Mouse (Mus musculus): ENCODE measurements around the gene Gm21762.
"Not testable (repeated sequence)": the region's sequence is repeated elsewhere in the genome, so short reads cannot be mapped to it uniquely, and the experiment has no call there.

Gm21762 gene
- long read RNA-seq, experiment 1: 0 reads
- long read RNA-seq, experiment 2: 0 reads

DNA sequence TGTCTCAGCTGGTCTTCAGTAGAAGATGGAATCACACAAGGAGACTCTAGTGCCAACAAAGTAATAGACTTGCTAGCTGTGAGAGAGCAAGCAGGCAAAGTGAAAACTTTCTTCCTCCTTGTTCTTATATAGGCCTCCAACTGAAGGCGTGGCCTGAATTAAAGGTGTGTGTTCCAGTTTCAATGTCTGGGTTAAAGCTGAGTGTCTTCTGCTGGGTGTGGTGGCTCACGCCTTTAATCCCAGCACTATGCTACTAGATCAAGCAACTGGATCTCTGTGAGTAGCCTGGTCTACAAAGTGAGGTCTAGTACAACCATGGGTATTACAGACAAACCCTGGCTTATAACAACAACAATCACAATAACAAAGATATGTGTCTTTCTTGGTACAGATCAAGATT lies at the start of gene Gm21762:
Gene Gm21762, minus strand, starts transcription at position 101 of the 400 bp plus-strand sequence.
- intact Hi-C loops (cut with DNase I): not testable (repeated sequence)

DNA sequence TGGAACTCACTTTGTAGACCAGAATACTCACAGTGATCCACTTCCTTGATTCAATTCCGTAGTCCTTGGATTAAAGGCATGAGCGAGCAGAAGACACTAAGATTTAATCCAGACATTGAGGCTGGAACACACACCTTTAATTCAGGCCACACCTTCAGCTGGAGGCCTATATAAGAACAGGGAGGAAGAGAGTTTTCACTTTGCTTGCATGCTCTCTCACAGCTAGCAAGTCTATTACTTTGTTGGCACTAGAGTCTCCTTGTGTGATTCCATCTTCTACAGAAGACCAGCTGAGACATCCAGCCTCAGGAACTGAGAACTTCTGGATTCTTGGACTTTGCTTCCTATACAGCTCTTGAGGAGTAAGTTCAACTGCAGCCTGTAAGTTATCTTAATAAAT lies 47.1 kb upstream of the Gm21762 start, which contains the start of gene AF067061:
Gene AF067061, plus strand, starts transcription at position 245 of the 400 bp plus-strand sequence.
- intact Hi-C loops (cut with DNase I): not testable (repeated sequence)

DNA sequence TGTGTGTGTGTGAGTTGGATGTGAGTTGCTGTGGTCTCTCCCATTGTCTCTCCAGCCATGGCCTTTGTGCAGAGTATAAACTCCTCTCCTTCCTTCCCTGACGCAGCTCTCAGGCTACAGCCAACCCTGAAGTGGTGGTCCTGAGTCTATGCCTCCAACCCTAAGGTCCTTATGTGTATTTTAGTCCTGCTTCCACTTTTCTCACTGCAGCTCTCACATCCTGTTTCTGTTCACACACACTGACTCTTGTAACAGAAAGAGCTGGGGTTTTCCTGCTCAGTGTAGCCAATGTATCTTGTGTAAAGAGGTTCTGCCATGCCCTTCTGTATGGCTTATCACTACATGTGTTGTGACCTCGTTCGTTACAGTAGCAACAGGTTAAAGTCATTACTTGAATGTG lies 44.0 kb upstream of the Gm21762 start:
- intact Hi-C loops (cut with DNase I): not testable (repeated sequence)

DNA sequence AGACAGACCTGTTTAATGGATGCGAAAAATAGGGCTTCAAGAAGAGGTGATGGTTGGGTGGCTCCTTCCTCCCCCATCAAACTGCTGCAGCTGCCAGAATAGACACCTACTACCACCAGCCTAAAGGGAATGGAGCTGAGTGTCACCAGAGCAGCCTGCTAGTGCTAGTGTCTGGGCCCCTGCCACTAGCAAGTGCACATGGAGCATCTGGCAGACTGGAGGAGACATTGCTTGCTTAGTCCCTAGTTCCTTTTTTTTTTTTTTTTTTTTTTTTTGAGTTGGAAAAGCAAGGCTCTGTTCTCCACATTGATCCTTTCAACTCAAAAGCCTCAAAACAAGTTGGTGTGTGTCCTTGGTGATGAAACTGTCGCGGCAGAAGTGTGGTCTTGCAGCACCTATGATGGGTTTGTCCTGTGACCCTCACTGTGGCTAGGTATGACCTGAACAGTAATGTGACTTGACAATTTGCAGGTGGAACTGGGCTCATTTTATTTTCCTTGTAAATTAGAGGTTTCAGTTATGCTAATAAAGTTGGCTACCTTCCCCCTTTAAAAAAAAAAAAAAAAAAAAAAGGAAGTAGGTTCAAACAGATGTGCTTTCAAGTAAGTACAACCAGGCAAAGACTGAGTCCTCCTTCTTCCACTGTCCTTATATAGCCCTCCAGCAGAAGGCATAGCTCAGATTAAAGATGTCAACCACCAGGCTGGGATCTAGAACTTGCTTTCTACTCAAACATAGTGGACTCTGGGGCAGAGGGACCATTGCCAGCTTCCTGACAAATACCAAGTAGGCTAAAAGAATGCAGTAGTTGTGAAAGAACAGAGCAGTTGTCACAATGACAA lies 43.3 kb upstream of the Gm21762 start:
- intact Hi-C loops (cut with DNase I): not testable (repeated sequence)

DNA sequence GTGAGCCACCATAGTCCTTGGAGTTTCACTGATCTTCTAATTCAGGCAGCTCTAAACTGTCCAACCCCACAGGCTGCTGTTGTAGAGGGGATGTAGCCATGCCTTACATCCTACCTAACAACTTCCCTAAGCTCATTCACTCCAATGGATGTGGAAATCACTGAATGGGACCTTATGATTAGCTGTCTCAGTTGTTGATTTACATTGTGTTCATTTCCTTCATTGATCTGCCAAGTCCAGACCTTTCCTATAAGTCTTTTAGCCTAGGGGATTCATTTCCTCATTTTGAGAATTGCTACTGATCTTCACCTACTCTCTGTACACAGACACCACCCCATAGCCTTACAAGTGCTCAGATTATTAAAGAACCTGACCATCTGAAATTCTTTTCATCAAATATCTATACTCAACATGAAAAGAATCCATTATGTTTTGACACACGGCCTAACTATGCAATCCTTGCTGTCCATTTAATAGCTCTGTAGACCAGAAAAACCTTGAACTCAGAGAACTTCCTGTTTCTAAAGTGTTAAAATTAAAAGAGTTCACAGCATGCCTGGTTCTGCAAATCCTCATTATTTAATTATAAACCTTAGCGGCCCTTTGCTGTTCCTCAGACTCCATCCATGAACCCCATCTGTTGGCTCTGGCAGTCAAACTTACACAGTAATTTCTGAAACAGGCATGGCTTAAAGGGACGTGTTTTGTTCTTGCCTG lies 35.6 kb upstream of the Gm21762 start:
- intact Hi-C loops (cut with DNase I): not testable (repeated sequence)

DNA sequence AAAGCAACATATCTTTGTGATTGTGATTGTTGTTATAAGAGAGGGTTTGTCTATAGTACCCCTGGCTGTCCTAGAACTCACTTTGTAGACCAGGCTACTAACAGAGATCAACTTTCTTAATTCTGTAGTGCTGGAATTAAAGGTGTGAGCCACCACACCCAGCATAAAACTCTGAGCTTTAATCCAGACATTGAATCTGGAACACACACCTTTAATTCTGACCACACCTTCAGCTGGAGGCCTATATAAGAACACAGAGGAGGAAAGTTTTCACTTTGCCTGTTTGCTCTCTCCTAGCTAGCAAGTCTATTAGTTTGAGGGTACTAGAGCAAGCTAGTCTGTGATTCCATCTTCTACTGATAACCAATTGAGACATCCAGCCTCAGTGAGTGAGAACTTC lies 23.1 kb upstream of the Gm21762 start, which contains the start of gene Gm21731:
Gene Gm21731, plus strand, starts transcription at position 301 of the 400 bp plus-strand sequence.
- intact Hi-C loops (cut with DNase I): not testable (repeated sequence)

DNA sequence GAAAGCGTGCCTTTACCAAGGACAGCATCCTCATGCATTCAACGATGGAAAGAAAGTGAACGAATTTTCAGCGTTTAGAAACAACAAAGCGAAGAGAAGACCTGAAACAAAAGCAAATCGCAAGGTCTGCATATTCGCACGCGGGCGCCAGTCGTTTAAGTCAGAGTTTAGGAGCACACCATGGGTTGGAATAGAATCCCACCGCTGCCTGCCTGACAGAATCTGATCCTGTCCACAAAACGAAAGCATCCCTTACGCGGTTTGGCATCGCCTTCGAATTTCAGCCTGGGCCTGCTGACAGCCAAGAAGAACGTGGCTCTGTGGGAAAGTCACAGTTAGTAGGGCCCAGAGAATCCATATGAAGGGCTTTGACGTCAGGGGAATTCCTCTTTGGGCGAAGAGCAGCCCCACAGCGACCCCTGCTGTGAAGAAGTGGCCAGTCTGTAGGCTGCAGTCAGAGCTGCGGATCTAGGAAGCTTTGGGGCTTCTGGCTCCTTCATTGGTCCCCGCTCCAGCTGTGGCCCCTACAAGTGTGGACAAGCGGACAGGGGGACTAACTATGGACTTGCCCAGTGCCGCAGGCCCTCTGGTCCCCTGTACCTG lies 16.8 kb upstream of the Gm21762 start:
- intact Hi-C loops (cut with DNase I): not testable (repeated sequence)

DNA sequence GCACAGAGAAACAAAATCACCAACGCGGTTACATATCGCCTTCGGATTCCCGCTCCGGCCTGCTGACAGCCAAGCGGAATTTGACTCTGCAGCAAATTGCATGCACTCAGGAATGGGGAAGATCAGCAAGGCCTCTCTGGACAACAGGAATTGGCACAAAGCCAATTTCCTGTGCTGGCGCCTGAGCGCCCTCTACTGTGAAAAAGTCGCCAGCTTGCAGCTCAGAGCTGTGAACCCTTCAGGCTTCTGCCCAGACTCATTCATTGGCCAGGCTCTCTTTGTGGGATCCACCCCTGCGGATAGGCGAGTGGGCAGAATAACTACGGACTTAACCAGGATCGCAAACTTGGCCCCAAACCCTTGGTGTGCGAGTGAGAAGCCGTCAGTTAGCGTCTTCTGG lies 16.1 kb upstream of the Gm21762 start:
- intact Hi-C loops (cut with DNase I): not testable (repeated sequence)

DNA sequence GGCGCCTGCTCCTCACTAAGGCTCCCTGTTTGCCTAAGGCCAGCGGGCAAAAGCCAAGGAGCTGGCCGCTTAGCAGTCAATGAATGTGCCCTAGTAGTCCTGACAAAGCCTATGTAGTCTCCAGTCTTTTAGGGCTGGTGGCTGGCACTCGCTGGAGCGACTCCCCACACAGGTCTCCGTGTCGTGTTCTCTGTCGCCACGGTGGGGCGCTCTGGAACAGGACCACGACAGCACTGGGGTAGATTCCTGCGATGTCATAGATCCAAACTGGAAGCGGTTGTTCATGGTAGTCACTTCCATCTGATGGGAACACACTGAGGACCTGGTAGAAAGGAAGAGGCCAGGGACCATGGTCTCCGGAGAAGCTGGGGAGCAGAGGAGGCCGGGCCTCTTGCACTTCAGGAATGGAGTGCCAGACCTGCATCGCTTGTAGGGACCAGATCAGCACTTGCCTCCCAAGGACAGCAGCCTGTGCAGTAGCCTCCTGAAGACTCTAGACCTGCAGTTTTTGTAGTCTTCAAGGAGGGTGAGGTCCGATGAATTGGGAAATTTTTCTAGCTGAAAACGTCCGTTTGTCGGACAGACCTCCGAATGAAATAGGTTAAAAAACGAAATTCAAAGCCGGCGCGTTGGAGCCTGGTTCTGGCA lies 7.4 kb upstream of the Gm21762 start:
- intact Hi-C loops (cut with DNase I): not testable (repeated sequence)

DNA sequence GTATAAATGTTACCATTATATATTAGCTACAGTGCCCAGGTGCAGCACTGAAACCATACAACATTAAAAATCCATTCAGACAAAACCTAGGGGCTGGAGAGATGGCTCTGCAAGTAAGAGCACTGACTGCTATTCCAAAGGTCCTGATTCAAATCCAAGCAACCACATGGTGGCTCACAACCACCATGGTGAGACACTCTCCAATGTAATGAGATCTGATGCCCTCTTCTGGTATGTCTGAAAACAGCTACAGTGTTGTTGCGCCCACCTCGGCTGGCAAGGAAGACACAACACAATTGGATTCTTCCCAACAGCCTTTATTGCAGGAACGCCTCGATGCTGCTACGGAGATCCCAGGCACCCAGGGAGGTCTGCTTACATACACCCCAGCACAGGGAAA lies 5.2 kb upstream of the Gm21762 start:
- intact Hi-C loops (cut with DNase I): not testable (repeated sequence)

DNA sequence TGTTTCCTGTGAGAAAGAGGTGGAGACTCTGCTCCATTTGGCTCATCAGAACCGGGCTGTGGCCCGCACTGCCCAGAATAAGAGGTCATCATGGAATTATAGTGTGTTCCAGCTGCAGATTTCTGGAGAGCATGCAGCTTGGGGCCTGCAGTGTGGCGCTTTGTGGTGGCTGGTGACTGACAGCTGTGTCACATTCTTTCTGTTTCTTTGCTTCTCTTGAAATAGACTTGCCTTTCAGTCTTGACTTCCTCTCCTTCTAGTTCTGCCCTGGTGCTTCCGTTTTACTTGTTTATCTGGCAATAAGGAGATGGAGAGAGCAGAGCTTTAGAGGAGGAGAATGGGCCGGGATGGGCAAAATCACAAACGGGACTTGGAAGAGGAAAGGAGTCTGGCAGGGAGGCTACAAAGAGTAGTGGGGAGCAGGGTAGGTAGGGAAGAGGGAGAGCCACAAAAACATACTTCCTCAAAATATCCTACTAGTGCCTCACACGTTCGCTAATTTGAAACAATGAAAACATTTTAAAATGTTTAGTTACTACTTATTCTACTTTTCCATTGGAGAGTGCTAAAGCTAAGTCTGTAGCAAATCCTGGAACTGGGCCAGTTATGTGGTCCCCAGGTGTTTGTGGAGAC lies 19.4 kb downstream of the Gm21762 start:
- intact Hi-C loops (cut with DNase I): not testable (repeated sequence)

DNA sequence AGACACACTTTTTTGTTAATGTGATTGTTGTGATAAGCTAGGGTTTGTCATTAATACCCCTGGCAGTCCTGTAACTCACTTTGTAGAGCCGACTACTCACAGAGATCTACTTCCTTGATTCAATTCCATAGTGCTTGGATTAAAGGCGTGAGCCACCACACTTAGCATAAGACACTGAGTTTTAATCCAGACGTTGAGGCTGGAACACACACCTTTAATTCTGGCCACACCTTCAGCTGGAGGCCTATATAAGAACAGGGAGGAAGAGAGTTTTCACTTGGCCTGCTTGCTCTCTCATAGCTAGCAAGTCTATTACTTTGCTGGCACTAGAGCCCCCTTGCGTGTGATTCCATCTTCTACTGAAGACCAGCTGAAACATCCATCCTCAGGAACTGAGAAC lies 43.6 kb downstream of the Gm21762 start, which contains the start of gene Gm21818:
Gene Gm21818, plus strand, starts transcription at position 301 of the 400 bp plus-strand sequence.
- intact Hi-C loops (cut with DNase I): not testable (repeated sequence)

DNA sequence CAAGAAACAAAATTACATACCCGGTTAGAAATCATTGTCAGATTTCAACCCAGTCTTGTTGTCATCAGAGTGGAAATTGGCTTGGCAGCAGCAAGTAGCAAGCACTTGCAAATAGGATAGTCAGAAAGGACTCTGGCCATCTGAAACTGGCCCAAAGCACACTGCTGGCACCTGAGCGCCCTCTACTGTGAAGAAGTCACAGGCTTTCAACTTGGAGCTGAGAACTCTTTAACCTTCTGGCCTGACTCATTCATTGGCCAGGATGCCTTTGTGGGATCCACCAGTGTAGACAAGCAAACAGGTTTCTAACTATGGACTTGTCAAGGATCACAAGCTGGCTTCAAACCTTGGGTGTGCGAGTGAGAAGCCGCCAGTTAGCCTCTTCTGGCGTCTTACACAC lies 47.4 kb downstream of the Gm21762 start:
- intact Hi-C loops (cut with DNase I): not testable (repeated sequence)
